Mouse (Mus musculus) embryonic facial prominence, embryonic 15.5 days (tissue): ENCODE data around the gene Grb10. TPM values are rescaled to one million over a fixed set of nuclear protein-coding genes. Genes with fewer than 3 reads are reported as not detected.
A peak's percentile ranks its signal among the peaks of the same experiment; 100 is the strongest.

ENCODE experiments used
- ATAC-seq: fragments of 200-750 bp; cut with Nextera tagmentation; 2 replicates; pipeline ENCODE4 v1.8.0; 2017; ENCODE audit warnings: low read depth, moderate TSS enrichment; ENCODE audit not compliant: insufficient number of reproducible peaks, low FRiP score, low TSS enrichment
- H3K27ac ChIP-seq: fragments of 300-500 bp; sonication (generic); replicated peaks from 2 replicates; pipeline ENCODE4 v1.5.1; 2015; ENCODE audit warnings: mild to moderate bottlenecking, inconsistent platforms
- H3K27me3 ChIP-seq: fragments of 300-500 bp; sonication (generic); 2 replicates; pipeline ENCODE4 v1.6.1; 2015; ENCODE audit warnings: inconsistent platforms
- H3K36me3 ChIP-seq: fragments of 300-500 bp; sonication (generic); 2 replicates; pipeline ENCODE4 v1.6.1; 2015; ENCODE audit warnings: mild to moderate bottlenecking, inconsistent platforms
- H3K4me1 ChIP-seq: fragments of 300-500 bp; sonication (generic); 2 replicates; pipeline ENCODE4 v1.6.1; 2015; ENCODE audit warnings: inconsistent platforms
- H3K4me2 ChIP-seq: fragments of 300-500 bp; sonication (generic); replicated peaks from 2 replicates; pipeline ENCODE4 v1.6.1; 2015; ENCODE audit warnings: mild to moderate bottlenecking, inconsistent platforms
- H3K4me3 ChIP-seq: fragments of 300-500 bp; sonication (generic); replicated peaks from 2 replicates; pipeline ENCODE4 v1.5.1; 2015; ENCODE audit warnings: mild to moderate bottlenecking, inconsistent platforms
- H3K9ac ChIP-seq: fragments of 300-500 bp; sonication (generic); 2 replicates; pipeline ENCODE4 v1.6.1; 2015; ENCODE audit warnings: inconsistent platforms
- H3K9me3 ChIP-seq: fragments of 300-500 bp; sonication (generic); replicated peaks from 2 replicates; pipeline ENCODE4 v1.6.1; 2016; ENCODE audit warnings: inconsistent platforms
- WGBS: fragments of 180-500 bp; shearing (Covaris S2); methylation state at CpG from one replicate; pipeline ENCODE4 v1.1.7; 2015; 5-methylcytosine and 5-hydroxymethylcytosine counted together
- polyA plus RNA-seq: library from polyadenylated mRNA; unstranded; fragments of >200 nt; fragmentation: Nextera tagmentation; extraction: Ambion mirVana; gene quantifications from 2 replicates; pipeline ENCODE4 v1.2.1, GENCODE M21; 2015

Grb10 gene
- polyA plus RNA-seq, 1 experiment from 2014 or later: 396 TPM

- Histone ChIP-seq H3K27ac (no peak overlapping the region), H3K36me3 (no peaks in the 10 kb centered on the region), H3K27me3 (peaks cover 58% of the 10 kb centered on the region), H3K9ac (no peak overlapping the region), H3K9me3 (no peaks in the 10 kb centered on the region), H3K4me2 (no peak overlapping the region), H3K4me1 (no peaks in the 10 kb centered on the region), H3K4me3 (no peak overlapping the region)
- WGBS: 82% methylated on average over 6 of the region's 6 CpGs
- ATAC-seq: no peak
Observed at GRCm38 (mm10) chr11:12041379-12041778, 2.9 kb upstream of the Grb10 start.

DNA sequence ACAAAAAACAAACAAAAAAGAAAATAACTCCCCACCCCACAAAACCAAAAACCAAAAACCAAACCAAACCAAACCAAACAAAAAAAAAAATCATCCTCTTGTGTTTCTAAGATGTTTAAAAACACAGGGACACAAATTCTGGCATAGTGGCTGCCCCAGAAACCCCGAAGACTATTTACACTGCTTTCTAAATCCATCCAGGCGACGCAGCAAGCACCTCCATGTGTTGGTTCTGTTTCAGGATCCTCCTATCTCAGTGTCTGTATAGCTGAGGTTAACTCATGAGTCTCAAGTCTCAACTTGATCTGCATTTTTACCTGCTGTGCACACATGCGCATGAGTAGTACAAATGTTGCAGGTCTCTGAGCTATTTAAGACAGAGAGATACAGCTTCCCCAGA, 1.9 kb upstream of the Grb10 start:
- WGBS: 82% methylated on average over 4 of the region's 4 CpGs
- no peak overlapping the region for H3K4me2 ChIP-seq
- H3K36me3 ChIP-seq: no peaks in the 10 kb centered on the region

GRCm38 (mm10) chr11:12039748-12040147, 1.3 kb upstream of the Grb10 start:
- Histone ChIP-seq H3K27me3 (peaks cover 74% of the 10 kb centered on the region), H3K36me3 (no peaks in the 10 kb centered on the region), H3K4me2 (no peak overlapping the region), H3K4me1 (no peaks in the 10 kb centered on the region), H3K9ac (no peak overlapping the region), H3K9me3 (no peaks in the 10 kb centered on the region), H3K4me3 (no peak overlapping the region), H3K27ac (no peak overlapping the region)
- WGBS: 48% methylated on average over 6 of the region's 6 CpGs
- no peak for ATAC-seq

More for the DNA sequence above, 1.9 kb upstream of the Grb10 start:
- ATAC-seq: no peak
- Histone ChIP-seq H3K9ac (no peak overlapping the region), H3K4me1 (no peaks in the 10 kb centered on the region), H3K27ac (no peak overlapping the region), H3K4me3 (no peak overlapping the region), H3K9me3 (no peaks in the 10 kb centered on the region), H3K27me3 (peaks cover 68% of the 10 kb centered on the region)

DNA sequence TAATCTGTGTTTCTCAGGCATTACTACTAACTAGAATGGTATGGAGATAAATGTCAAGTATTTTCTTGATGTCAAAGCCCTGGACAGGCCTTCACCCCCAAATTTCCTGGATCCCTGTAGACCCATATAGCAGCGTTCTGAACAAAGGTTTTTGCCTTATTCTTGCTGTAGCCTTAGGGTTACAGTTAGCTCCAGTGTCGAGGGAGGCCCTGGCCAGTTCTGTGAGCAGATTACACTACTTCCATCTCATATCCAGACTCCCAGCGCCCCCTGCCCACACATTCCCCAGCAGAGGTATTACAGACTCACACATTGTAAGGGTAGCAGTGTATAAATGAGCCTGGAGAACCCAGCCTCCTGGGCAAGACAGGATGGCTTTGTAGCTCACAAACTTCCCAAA, 615 bp upstream of the Grb10 start:
- Histone ChIP-seq H3K4me2 (no peak overlapping the region), H3K27ac (no peak overlapping the region), H3K36me3 (no peaks in the 10 kb centered on the region), H3K4me1 (no peaks in the 10 kb centered on the region), H3K4me3 (no peak overlapping the region), H3K9ac (no peak overlapping the region), H3K9me3 (no peaks in the 10 kb centered on the region), H3K27me3 (peaks cover 80% of the 10 kb centered on the region)
- 19% methylated on average over 3 of the region's 3 CpGs for WGBS
- ATAC-seq: no peak

GRCm38 (mm10) chr11:12037689-12038469, 604 bp downstream of the Grb10 start:
- Histone ChIP-seq H3K4me1 (peaks cover 3% of the 10 kb centered on the region; the same call in 1 of the 2 replicates), H3K9me3 (no peaks in the 10 kb centered on the region), H3K36me3 (no peaks in the 10 kb centered on the region), H3K27ac (peak overlapping the region; percentile 91), H3K9ac (peak overlapping the region; percentile 73), H3K4me3 (peak overlapping the region; percentile 58), H3K27me3 (peaks cover 84% of the 10 kb centered on the region), H3K4me2 (peak overlapping the region; percentile 53)
- WGBS: 5% methylated on average over 48 of the region's 48 CpGs
- ATAC-seq: peak; percentile 4

GRCm38 (mm10) chr11:12037075-12037686, 1.3 kb downstream of the Grb10 start:
- H3K9me3 ChIP-seq: no peaks in the 10 kb centered on the region
- H3K9ac ChIP-seq: peak overlapping the region; percentile 73

GRCm38 (mm10) chr11:12035916-12036910, 2.3 kb downstream of the Grb10 start:
- Histone ChIP-seq H3K4me1 (peaks cover 6% of the 10 kb centered on the region; the same call in 1 of the 2 replicates), H3K36me3 (no peaks in the 10 kb centered on the region), H3K27ac (peak overlapping the region; percentile 88), H3K27me3 (peaks cover 84% of the 10 kb centered on the region), H3K9ac (peak overlapping the region; percentile 73), H3K4me3 (peak overlapping the region; percentile 58), H3K4me2 (peak overlapping the region; percentile 53), H3K9me3 (no peaks in the 10 kb centered on the region)
- 1% methylated on average over 65 of the region's 65 CpGs for WGBS
- peak; percentile 2; the same call in 1 of the 2 replicates for ATAC-seq

More at GRCm38 (mm10) chr11:12037075-12037686, 1.3 kb downstream of the Grb10 start:
- peak; percentile 85 for ATAC-seq
- H3K36me3 ChIP-seq: no peaks in the 10 kb centered on the region
- H3K4me3 ChIP-seq: peak overlapping the region; percentile 58
- H3K4me2 ChIP-seq: peak overlapping the region; percentile 53
- peaks cover 6% of the 10 kb centered on the region; the same call in 1 of the 2 replicates for H3K4me1 ChIP-seq
- WGBS: 2% methylated on average over 73 of the region's 93 CpGs
- peaks cover 84% of the 10 kb centered on the region for H3K27me3 ChIP-seq
- peak overlapping the region; percentile 91 for H3K27ac ChIP-seq

DNA sequence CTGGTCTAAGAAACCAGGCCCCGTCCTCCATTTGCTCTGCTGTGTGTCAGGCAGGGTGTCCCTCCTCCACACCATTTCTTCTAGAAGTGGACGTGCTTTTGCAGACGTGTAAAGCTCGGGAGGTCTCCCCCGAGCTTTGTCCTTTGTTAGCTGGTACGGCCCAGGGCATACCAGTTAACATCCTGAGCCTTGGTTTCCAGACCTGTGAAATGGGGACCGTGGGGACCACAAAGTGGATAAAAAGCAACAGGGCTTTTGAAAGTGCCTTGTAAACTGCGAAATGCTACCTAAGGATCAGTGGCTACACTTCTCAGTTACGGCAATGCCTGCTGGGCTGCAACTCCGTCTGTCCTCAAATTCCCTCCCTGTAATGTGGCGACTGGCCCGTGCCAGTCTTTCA, 3.2 kb downstream of the Grb10 start:
- H3K4me3 ChIP-seq: peak overlapping the region; percentile 58
- H3K9ac ChIP-seq: peak overlapping the region; percentile 73; the same call in 1 of the 2 replicates
- H3K27ac ChIP-seq: peak overlapping the region; percentile 88
- H3K9me3 ChIP-seq: no peaks in the 10 kb centered on the region
- H3K36me3 ChIP-seq: no peaks in the 10 kb centered on the region
- 9% methylated on average over 12 of the region's 12 CpGs for WGBS
- peaks cover 6% of the 10 kb centered on the region; the same call in 1 of the 2 replicates for H3K4me1 ChIP-seq
- H3K4me2 ChIP-seq: peak overlapping the region; percentile 53
- H3K27me3 ChIP-seq: peaks cover 80% of the 10 kb centered on the region
- no peak for ATAC-seq

- Histone ChIP-seq H3K9me3 (no peaks in the 10 kb centered on the region), H3K36me3 (peaks cover under 1% of the 10 kb centered on the region; the same call in 1 of the 2 replicates), H3K9ac (no peak overlapping the region), H3K4me3 (peak overlapping the region; percentile 58), H3K27me3 (peaks cover 78% of the 10 kb centered on the region), H3K4me2 (peak overlapping the region; percentile 53), H3K4me1 (peaks cover 6% of the 10 kb centered on the region; the same call in 1 of the 2 replicates), H3K27ac (peak overlapping the region; percentile 88)
- ATAC-seq: no peak
- 44% methylated on average over 4 of the region's 4 CpGs for WGBS
Observed at GRCm38 (mm10) chr11:12034781-12035180, 3.7 kb downstream of the Grb10 start.

DNA sequence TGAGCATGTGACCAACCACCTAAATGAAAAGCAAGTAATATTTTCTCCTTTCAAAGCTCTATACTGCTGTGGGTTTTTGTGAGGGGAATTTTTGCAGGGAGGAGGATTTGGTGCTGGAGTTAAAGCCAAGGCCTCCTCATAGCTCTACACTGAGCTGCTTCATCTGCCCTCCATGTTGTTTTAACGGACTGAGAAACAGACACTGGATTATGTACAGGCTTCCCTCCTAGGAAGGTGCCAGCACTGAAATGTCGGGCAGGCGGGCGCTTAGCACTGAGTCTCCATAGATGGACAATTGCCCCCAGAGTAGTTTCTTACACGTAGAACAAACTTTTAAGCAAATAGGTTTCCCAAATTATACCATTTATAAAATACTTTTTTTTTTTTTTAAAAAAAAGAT, 4.1 kb downstream of the Grb10 start:
- 34% methylated on average over 5 of the region's 5 CpGs for WGBS
- H3K27me3 ChIP-seq: peaks cover 78% of the 10 kb centered on the region
- H3K4me2 ChIP-seq: peak overlapping the region; percentile 53
- H3K9ac ChIP-seq: no peak overlapping the region
- H3K4me1 ChIP-seq: peaks cover 6% of the 10 kb centered on the region; the same call in 1 of the 2 replicates
- H3K27ac ChIP-seq: peak overlapping the region; percentile 13
- H3K9me3 ChIP-seq: no peaks in the 10 kb centered on the region
- no peak for ATAC-seq
- H3K36me3 ChIP-seq: peaks cover 5% of the 10 kb centered on the region; the same call in 1 of the 2 replicates
- H3K4me3 ChIP-seq: peak overlapping the region; percentile 58
